Mouse (Mus musculus) stomach, embryonic 16.5 days (tissue): ENCODE measurements around the gene Itih2. TPM values are rescaled to one million over a fixed set of nuclear protein-coding genes. Genes with fewer than 3 reads are reported as not detected.

Source experiments
- ATAC-seq: fragments of 200-750 bp; cut with Nextera tagmentation; 2 replicates; pipeline ENCODE4 v1.8.0; 2017; ENCODE audit warnings: moderate number of reproducible peaks, moderate TSS enrichment; ENCODE audit not compliant: insufficient read depth, low FRiP score
- H3K27ac ChIP-seq: fragments of 300-500 bp; sonication (generic); 2 replicates; pipeline ENCODE4 v1.5.1; 2014; ENCODE audit warnings: low read length
- H3K27me3 ChIP-seq: fragments of 300-500 bp; sonication (generic); 2 replicates; pipeline ENCODE4 v1.6.1; 2014; ENCODE audit warnings: low read length, control low read depth, mixed read lengths; ENCODE audit not compliant: control insufficient read depth, insufficient read depth
- H3K36me3 ChIP-seq: fragments of 300-500 bp; sonication (generic); 2 replicates; pipeline ENCODE4 v1.6.1; 2014; ENCODE audit warnings: low read length; ENCODE audit not compliant: control insufficient read depth, insufficient read depth
- H3K4me1 ChIP-seq: fragments of 300-500 bp; sonication (generic); 2 replicates; pipeline ENCODE4 v1.6.1; 2014; ENCODE audit warnings: low read length, control low read depth, mixed read lengths; ENCODE audit not compliant: control insufficient read depth, insufficient read depth
- H3K4me2 ChIP-seq: fragments of 300-500 bp; sonication (generic); 2 replicates; pipeline ENCODE4 v1.6.1; 2014; ENCODE audit warnings: low read depth, low read length, mixed read lengths
- H3K4me3 ChIP-seq: fragments of 300-500 bp; sonication (generic); replicated peaks from 2 replicates; pipeline ENCODE4 v1.5.1; 2014; ENCODE audit warnings: mild to moderate bottlenecking, low read length
- H3K9ac ChIP-seq: fragments of 300-500 bp; sonication (generic); 2 replicates; pipeline ENCODE4 v1.6.1; 2014; ENCODE audit warnings: low read length
- H3K9me3 ChIP-seq: fragments of 300-500 bp; sonication (generic); replicated peaks from 2 replicates; pipeline ENCODE4 v1.6.1; 2016; ENCODE audit warnings: low read length, control low read depth; ENCODE audit not compliant: control insufficient read depth
- WGBS: fragments of 180-500 bp; shearing (Covaris S2); extraction: QIAGEN DNeasy Blood & Tissue Kit; methylation state at CpG from one replicate; pipeline ENCODE4 v1.1.7; 2014; 5-methylcytosine and 5-hydroxymethylcytosine counted together
- polyA plus RNA-seq: library from polyadenylated mRNA; unstranded; fragments of >200 nt; fragmentation: Nextera tagmentation; extraction: Ambion mirVana; gene quantifications from 2 replicates; pipeline ENCODE4 v1.2.1, GENCODE M21; 2015

Gene Itih2
- polyA plus RNA-seq, 1 experiment from 2014 or later = 20.3 TPM

DNA sequence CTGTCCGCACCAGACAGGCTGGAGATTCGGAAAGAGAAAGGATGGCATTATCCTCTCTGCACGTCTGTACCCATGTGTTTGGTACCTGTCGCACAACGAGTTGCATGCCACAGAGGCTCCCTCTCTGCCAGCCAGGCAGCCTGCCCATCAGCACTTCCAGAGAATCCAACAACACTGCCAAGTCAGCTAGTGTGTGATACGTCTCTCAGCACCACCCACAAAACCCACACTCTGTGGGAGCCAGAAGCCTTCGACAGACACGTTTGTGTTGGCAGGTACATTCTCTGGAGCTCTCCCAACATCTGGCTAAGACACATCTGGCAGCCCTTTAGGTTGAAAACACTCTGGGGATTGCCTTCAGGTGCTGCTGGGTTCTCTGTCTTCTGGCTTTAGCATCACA lies 16.0 kb upstream of the Itih2 start:
- H3K9me3 ChIP-seq = no peaks in the 10 kb centered on the region
- no peaks in the 10 kb centered on the region for H3K36me3 ChIP-seq
- no peak overlapping the region for H3K27ac ChIP-seq
- 74% methylated on average over 8 of the region's 8 CpGs for WGBS
- H3K9ac ChIP-seq = no peak overlapping the region
- no peak for ATAC-seq
- H3K4me3 ChIP-seq = no peak overlapping the region
- H3K4me2 ChIP-seq = no peak overlapping the region
- no peaks in the 10 kb centered on the region for H3K4me1 ChIP-seq
- H3K27me3 ChIP-seq = no peaks in the 10 kb centered on the region

DNA sequence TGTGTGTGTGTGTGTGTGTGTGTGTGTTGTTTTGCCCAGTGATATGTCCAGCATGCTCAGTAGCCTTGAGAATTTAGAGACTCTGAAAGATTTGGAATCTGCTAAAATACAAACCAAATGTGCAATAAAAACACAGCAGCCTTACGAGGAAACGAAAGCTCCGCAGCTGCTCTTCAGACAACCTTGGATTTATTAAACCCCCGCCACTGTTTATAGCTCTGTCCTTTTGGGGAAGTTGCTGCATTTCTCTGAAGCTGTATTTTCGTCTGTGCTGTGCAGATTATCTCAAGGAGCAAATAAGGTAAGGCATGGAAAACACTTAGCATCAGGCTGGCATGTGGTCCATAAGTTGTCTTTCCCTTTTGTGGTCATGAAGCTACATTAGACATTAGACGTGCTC lies 14.3 kb upstream of the Itih2 start:
- Histone ChIP-seq H3K9me3 (no peaks in the 10 kb centered on the region), H3K27ac (peak overlapping the region; percentile 15; the same call in 1 of the 2 replicates), H3K36me3 (no peaks in the 10 kb centered on the region), H3K4me1 (no peaks in the 10 kb centered on the region), H3K9ac (no peak overlapping the region), H3K4me3 (no peak overlapping the region), H3K27me3 (no peaks in the 10 kb centered on the region), H3K4me2 (no peak overlapping the region)
- WGBS = 38% methylated on average over 6 of the region's 6 CpGs
- no peak for ATAC-seq

DNA sequence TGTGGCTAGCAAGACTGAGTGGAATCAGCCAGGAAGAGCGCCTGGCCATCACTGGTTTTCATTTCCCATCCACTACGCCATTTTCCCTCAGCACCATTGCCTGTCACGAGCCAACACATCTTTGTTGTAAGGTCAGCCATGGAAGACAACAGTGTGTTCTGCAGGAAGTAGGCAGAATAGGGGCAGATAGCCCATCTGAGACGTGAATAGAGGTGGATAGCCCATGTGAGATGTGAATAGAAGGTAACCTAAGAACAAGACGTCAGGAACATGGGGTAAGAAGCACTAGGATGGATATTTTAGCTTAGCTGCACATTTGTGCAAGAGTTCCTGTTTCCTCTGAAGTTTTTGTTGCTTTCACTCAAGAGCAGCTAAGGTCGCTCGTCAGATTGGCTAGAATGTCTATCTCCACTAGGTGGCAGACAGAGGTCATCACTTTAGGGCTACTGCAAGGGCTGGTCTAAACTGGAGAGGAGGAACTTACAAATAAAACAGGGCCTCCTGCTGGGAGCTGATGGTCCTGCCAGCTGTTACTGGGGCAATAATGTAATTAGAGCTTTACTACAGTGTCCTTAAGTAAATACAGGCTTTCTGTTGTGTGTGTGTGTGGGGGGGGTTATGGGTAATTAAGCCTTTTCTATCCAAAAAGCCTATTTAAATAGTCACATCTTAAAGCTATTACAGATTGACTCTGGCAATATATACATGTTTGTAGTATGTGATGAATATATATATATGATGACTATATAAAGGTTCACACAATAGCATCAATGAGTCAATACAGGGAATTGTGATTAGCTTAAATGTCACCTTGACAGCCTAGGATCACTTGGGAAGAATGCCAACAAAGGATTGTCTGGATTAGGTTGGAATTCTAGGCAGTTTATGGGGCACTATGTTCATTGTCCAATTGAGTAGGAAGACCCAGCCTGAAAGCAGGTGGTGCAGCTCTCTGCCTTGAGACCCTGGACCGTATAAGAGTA lies 11.6 kb upstream of the Itih2 start:
- Histone ChIP-seq H3K4me1 (no peaks in the 10 kb centered on the region), H3K27ac (no peak overlapping the region), H3K27me3 (no peaks in the 10 kb centered on the region), H3K4me2 (no peak overlapping the region), H3K9ac (no peak overlapping the region), H3K4me3 (no peak overlapping the region), H3K9me3 (no peaks in the 10 kb centered on the region; the same call in 1 of the 2 replicates), H3K36me3 (no peaks in the 10 kb centered on the region)
- peak; percentile 70 for ATAC-seq
- WGBS = 36% methylated on average over 8 of the region's 8 CpGs

DNA sequence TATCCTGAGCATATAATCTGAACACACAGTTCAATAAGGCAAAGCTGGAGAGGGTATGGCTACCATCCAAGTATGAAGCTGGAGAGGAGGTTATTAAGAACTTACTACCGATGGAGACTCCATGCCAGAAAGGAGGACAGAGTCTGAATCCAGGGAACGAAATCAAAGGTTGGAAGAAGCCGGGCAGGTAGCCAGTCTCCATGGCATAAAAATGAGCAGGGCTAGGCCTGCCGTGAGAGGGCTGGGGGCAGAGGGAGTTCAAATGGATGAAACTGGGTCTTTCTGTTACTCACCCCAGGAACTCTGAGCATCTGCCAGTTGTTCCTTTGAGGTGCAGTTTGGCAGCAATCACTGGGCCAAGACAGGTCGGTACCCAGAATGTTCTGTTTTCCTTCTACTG lies 9.3 kb upstream of the Itih2 start:
- Histone ChIP-seq H3K4me1 (no peaks in the 10 kb centered on the region), H3K4me2 (no peak overlapping the region), H3K36me3 (no peaks in the 10 kb centered on the region), H3K4me3 (no peak overlapping the region), H3K27me3 (no peaks in the 10 kb centered on the region), H3K27ac (no peak overlapping the region), H3K9ac (no peak overlapping the region), H3K9me3 (no peaks in the 10 kb centered on the region; the same call in 1 of the 2 replicates)
- 70% methylated on average over 5 of the region's 5 CpGs for WGBS
- ATAC-seq = no peak

DNA sequence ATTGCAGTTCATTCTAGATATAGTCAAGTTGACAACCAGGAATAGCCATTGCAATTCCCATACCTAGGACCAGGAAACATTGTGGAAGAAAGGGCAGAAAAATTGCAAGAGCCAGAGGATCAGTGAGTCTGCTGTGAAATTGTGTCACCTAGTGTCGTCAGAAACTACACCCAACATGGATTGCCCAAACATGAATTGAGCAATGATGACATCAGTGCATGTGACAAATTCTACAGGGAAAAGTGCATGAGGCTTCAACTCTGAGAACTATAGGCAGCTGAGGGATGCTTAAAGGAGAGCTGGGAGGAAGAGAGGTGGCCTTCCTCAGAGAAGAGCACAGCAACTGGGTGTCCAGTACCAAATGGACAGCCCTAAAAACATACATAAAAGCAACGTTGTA lies 6.1 kb upstream of the Itih2 start:
- no peak for ATAC-seq
- no peaks in the 10 kb centered on the region for H3K27me3 ChIP-seq
- WGBS = 84% methylated on average over 2 of the region's 2 CpGs
- no peak overlapping the region for H3K9ac ChIP-seq
- no peaks in the 10 kb centered on the region; the same call in 1 of the 2 replicates for H3K9me3 ChIP-seq
- H3K4me3 ChIP-seq = no peak overlapping the region
- H3K27ac ChIP-seq = no peak overlapping the region
- H3K36me3 ChIP-seq = no peaks in the 10 kb centered on the region
- no peak overlapping the region for H3K4me2 ChIP-seq
- H3K4me1 ChIP-seq = no peaks in the 10 kb centered on the region

DNA sequence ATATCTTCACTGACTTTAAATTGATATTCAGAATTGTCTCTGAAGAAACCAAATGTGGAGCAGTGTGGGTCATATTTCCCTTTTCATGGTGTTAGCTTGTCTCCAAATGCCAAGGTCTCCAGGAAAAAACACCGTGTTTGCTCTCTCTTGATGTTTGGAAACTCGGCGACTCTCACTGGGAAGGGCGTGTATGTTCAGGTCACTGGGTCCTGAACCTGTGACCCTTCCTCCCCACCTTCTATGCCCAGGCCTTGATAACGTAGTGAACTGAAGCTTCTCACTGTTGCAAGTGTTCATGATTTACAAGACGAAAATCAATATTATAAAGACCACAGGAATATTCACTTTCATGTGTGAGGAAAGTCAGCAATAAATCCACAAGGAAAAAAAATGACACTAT lies 2.7 kb upstream of the Itih2 start:
- H3K27ac ChIP-seq = no peak overlapping the region
- H3K9ac ChIP-seq = no peak overlapping the region
- no peaks in the 10 kb centered on the region for H3K27me3 ChIP-seq
- no peak overlapping the region for H3K4me3 ChIP-seq
- no peak overlapping the region for H3K4me2 ChIP-seq
- 51% methylated on average over 6 of the region's 6 CpGs for whole genome bisulfite sequencing
- no peaks in the 10 kb centered on the region; the same call in 1 of the 2 replicates for H3K4me1 ChIP-seq
- ATAC-seq = no peak
- H3K36me3 ChIP-seq = no peaks in the 10 kb centered on the region
- H3K9me3 ChIP-seq = no peaks in the 10 kb centered on the region

DNA sequence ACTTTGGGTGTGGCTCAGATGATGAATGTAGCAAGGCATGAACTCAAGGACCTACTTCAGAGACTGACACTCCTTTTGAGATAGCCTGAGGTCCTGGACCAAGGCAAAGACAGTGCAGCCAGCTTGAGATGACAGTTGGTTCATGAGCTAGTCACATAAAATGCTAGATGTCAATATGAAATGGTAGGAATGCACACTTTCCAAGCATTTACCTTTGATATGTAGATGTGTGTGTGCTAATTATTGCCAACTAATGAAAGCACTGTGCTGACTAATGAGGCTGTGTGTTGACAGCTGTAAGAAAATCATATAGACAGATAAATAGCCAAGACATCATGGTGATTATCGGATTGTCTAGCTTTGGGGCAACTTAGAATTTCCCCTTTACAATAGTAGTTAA lies 932 bp upstream of the Itih2 start:
- no peaks in the 10 kb centered on the region for H3K36me3 ChIP-seq
- no peaks in the 10 kb centered on the region; the same call in 1 of the 2 replicates for H3K4me1 ChIP-seq
- no peak overlapping the region for H3K4me2 ChIP-seq
- no peak overlapping the region for H3K27ac ChIP-seq
- H3K27me3 ChIP-seq = no peaks in the 10 kb centered on the region
- H3K9ac ChIP-seq = no peak overlapping the region
- WGBS = 82% methylated on average over 1 of the region's 1 CpGs
- H3K4me3 ChIP-seq = no peak overlapping the region
- ATAC-seq = no peak
- H3K9me3 ChIP-seq = no peaks in the 10 kb centered on the region

DNA sequence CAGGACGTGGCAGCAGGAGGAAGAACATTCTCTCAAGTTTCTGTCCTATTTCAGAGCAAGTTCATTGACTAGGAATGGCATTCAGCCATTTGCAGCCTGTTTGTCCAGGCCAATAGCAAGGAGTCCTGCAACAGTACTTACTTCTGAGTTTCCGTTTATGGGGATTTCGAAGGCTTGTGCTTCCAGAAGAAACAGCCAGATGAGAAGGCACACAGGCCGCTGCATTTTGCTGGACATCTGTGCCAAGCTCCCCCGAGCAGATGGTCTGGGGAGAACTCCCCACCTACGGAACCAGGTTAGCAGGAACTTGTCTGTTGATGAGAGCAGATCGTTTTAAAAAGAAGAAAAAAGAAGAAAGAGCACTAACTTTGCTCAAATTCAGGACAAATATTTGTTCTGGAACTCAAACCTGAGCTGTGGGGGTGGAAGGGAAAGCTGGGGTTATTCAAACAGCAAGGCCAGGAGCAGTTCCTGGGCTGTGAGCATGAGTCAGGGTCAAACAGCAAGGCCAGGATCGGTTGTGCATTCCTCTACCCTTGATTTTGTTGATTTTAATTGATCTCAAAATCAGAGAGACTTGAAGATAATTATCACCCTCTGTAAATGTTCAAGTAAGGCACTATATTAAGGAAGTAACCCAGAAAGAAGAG lies 730 bp downstream of the Itih2 start:
- no peaks in the 10 kb centered on the region for H3K27me3 ChIP-seq
- peak overlapping the region; percentile 79 for H3K27ac ChIP-seq
- 35% methylated on average over 8 of the region's 8 CpGs for WGBS
- H3K9ac ChIP-seq = no peak overlapping the region
- no peak for ATAC-seq
- H3K4me2 ChIP-seq = no peak overlapping the region
- no peaks in the 10 kb centered on the region for H3K36me3 ChIP-seq
- no peak overlapping the region for H3K4me3 ChIP-seq
- no peaks in the 10 kb centered on the region for H3K9me3 ChIP-seq
- no peaks in the 10 kb centered on the region; the same call in 1 of the 2 replicates for H3K4me1 ChIP-seq

DNA sequence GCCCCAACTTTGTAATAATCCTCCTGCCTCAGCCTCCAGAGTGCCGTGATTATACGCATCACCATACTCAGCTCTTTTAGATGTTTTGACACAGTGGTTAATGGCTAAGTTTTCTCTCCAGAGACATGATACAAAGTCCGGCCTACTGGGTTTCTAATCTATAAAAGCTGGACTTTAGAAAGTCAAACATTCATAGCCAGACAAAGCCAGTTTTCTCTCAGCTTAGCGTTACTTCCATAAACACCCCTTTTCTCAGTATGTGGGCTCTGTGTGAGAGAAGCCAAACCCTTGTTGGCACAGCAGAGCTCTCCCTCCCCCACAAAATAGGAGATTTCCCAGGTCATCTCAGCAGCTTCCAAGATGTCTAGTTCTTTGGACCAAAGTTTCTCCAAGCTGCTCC lies 2.6 kb downstream of the Itih2 start:
- Histone ChIP-seq H3K9me3 (no peaks in the 10 kb centered on the region), H3K36me3 (no peaks in the 10 kb centered on the region), H3K27ac (no peak overlapping the region), H3K9ac (no peak overlapping the region), H3K4me1 (no peaks in the 10 kb centered on the region; the same call in 1 of the 2 replicates), H3K4me3 (no peak overlapping the region), H3K4me2 (no peak overlapping the region), H3K27me3 (no peaks in the 10 kb centered on the region)
- 59% methylated on average over 4 of the region's 4 CpGs for WGBS
- ATAC-seq = no peak
